Mouse (Mus musculus): ENCODE results near the gene Fam118a.
A peak's percentile ranks its signal among the peaks of the same experiment; 100 is the strongest.
"Not testable (repeated sequence)": the region's sequence is repeated elsewhere in the genome, so short reads cannot be mapped to it uniquely, and the experiment has no call there.

The Fam118a gene

DNA sequence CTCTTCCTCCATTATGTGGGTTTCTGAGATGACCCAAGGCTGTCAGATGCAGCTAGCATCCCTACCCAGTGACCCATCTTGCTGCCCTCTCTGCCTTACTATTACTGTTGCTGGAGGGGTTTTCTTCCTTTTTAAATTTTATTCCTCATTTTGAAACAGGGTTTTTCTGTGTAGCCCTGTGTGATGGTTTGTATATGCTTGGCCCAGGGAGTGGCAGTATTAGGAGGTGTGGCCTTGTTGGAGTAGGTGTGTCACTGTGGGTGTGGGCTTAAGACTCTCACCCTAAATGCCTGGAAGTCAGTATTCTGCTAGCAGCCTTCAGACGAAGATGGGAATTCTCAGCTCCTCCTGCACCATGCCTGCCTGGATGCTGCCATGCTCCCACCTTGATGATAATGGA is at the start of gene Fam118a:
Gene Fam118a, plus strand, starts transcription at position 301 of the 400 bp plus-strand sequence.
- not testable (repeated sequence) for DNase-seq

DNA sequence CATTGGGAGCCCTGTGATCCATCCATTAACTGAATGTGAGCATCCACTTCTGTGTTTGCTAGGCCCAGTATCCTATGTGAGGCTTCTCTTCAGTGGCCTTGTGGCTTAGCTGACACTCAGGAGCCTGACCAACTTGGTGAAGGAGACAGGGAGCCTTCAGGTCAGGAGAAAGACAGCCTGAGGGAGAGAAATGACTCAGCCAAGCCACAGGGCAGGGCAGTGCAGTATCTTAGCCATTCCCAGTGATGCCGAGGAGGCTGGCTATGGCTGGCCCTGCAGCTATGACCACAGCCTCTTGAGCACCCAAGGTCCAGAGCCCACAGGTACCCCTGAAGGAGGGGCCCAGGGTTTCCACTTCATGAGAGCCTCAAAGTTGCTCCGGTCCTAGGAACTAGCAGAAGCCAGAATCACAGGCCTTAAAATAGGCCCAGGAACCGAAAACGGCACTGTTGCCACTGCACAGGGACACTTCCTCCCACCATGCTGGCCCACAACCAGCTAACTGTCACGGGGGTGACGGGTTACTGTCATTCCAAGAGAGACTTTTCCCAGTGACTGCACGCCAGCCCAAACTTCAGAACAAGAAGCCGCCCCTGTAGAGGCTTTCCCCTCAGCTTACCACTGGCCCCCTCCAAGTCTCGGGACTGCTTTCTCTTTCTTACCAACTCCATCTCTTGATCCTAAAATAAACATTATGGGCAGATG is 47.0 kb upstream of the Fam118a start:
- peak in 1 of 2 experiments; percentile 38 for DNase-seq

DNA sequence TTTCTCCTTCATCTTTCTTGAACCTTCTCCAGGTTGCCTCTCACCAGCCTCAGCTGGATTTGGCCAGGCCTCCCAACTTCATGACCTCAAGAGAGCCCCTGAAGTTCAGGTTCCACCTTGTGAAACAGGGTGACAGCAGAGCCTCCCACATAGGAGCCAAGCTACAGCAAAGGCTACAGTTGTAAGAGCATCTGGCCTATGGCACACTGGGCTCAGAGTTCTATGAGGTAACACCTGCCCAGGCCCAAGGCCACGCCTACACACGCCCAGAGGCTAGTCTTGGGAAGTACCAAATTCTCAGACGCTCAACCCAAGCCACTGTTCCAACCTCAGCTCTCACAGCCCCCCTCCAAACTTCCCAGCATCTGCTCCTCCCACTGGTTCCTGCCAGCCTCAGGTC is 45.9 kb upstream of the Fam118a start:
- no peak for DNase-seq

DNA sequence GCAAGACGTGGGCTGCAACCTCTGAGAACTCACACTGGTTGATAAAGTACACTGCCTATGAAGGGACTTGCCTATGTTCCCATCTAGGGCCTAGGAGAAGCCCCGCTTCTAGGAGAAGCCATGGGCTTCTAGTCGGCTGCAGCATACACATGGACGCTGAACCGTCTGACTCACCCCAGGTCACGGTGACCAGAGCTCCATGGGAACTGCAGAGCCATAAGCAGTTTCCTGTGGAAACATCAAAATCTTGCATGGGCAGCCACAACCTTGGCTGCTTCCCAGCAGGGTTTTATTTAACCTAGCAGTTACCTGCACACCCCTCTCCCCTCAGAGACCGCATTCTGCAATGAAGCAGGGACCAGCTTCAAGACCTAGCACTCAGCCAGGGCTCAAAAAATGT is 45.0 kb upstream of the Fam118a start:
- DNase-seq: no peak

DNA sequence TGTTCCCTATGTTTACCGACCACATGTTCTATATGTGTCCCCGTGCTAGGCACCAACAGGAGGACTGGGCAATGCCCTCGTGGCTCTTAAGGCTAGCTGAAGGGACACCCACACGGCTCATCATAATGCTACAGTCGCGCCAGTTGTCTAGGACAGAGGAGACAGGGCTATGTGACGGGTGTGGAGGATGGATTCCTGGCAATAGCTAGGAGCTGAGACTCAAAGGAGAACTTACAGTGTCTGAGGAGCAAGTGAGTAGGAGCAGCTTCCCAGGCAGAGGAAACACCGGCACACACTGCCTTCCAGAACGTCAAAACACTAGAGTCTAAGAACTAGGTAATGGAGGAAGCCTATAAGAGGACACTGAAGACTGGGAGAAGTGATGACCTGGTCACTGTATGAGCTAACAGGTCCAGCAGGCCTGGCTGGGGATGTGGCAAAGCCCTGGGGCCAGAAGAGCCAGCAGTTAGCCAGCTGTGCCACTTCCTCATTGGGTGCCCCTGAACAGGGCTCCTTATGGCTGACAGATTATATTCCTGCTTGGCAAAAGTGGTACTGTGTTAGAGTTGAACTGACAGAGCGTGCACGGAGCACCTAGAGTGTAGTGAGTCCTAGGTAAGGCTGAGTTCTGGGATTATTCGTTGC is 43.1 kb upstream of the Fam118a start:
- DNase-seq: no peak

DNA sequence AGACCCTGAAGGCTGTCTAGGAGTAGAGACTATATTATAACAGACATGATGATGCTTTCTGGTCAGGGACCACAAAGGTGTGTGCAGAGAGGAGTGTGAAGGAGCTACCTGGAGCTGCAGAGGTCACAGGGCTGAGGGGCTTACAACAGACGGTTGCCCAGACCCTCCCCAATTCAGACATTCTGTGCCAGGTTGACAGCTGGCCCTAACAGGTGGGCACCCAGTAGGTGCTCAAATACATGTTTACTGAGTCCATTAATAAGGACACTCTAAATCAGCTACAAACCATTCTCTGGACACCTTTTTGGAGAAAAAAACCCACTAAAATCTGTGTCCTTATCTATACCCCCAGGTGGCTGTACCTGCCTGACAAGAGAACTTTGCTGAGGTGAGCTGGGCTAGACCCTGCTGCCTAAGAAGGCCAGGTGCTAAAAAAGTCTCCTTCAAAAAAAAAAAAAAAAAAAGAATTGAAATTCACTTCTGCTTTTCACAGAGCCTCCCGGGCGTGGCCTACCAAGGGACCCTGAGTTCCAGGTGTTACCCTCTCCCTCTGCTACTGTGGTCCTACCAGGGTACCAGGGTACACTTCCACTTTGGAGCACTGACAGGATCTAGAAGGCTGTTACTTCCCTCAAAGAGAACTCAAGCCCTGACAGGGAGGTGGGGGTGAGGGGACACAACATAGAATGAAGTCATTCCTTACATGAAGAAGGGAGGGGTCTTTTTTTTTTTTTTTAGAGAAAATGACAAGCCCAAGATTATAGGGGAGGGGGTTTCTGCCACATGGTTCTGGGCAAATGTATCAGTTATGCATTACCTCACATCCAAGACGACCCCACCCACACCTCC is 42.4 kb upstream of the Fam118a start:
- no peak for DNase-seq

GRCm38 (mm10) chr15:84987020-84987815 is 41.5 kb upstream of the Fam118a start:
- DNase-seq: peak; percentile 33 to 63

DNA sequence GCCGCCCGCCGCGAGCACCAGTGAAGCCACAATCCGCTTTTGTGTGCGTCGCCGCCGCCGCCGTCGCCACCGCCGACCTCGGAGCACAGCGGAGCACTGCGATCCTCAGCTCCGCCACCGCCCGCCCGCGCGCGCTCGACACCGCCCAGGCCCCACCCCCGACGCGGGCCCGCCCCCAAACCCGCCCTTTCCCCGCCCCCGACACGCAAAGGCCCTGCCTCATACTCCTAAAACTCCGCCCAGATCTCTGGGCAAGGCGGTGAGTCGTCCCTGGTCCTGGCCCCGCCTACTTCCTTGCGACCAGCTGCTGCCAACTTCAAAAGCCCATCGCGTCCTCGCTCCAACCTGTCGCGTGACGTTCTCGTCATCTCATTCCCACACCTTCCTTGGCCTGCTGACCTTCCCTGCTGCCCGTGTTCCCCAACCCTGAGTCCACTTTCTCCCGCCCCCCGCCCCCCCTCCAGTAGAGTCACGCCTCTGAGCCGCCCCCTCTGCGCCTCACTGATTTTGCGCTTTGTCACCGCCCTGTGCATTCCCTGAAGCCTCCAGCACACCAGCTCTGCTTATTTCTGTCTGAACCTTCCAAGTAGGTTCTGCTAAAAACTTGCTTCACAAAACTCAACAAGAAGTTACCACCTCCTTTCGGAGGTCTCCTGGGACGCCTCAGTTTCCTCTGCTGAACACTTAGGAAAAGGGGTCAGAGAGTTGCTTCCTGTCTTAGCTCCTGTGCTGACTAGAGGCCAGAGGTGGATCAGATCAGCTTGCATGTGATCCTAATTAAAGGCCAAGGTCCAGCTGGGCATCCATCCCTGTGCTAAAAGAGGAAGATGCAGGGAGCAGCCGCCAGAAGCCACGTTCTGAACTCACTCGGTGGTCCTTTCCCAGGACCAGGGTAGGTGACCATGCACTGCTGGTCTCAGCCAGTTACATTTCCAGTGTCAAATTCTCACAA is 40.6 kb upstream of the Fam118a start, which contains the start of gene 5031439G07Rik:
Gene 5031439G07Rik, minus strand, starts transcription at position 678 of the 952 bp plus-strand sequence.
- peak; percentile 97 for DNase-seq

GRCm38 (mm10) chr15:84989098-84989497 is 39.6 kb upstream of the Fam118a start:
- no peak for DNase-seq

DNA sequence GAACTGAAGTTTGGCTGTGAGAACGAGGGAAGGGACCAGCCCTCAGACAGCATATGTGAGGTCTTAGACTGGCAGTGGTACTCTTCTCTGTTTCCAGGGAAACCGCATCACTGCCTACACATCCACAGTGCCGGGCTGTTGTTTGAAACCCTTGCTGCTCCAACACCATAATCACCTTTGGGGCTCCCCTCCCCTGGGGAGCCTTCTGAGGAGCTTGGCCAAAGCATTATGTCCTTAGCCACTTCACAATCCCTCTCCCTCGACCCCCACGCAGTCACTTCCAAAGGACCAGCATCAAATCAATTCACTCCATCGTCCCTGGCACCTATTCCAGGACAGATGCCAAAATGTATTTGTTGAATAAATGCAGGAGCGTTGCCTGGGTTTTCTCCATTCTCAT is 39.0 kb upstream of the Fam118a start:
- no peak for DNase-seq

- no peak for DNase-seq
These were observed 34.2 kb upstream of the Fam118a start for GRCm38 (mm10) chr15:84994498-84994897.

GRCm38 (mm10) chr15:84995041-84995440 is 33.7 kb upstream of the Fam118a start:
- no peak for DNase-seq

DNA sequence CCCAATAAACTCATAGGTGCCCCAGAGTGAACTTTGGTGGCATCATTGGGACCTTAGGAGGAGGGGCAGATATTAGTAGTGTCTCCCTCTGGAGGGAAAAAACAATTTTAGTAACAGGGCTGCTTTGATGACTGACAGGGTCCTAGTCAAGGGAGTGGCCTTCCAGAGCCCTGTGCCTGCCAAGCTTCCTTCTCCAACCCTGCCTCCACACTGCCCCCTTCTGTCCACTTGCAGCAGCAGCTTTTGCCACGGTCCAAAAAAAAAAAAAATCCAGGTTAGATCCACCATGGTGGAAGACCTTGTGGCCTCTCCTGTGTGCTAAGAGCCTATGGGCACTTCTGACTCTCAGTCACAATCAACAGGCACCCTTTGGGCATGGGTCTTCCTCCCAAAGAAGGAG is 32.8 kb upstream of the Fam118a start:
- DNase-seq: peak; percentile 67 to 87

DNA sequence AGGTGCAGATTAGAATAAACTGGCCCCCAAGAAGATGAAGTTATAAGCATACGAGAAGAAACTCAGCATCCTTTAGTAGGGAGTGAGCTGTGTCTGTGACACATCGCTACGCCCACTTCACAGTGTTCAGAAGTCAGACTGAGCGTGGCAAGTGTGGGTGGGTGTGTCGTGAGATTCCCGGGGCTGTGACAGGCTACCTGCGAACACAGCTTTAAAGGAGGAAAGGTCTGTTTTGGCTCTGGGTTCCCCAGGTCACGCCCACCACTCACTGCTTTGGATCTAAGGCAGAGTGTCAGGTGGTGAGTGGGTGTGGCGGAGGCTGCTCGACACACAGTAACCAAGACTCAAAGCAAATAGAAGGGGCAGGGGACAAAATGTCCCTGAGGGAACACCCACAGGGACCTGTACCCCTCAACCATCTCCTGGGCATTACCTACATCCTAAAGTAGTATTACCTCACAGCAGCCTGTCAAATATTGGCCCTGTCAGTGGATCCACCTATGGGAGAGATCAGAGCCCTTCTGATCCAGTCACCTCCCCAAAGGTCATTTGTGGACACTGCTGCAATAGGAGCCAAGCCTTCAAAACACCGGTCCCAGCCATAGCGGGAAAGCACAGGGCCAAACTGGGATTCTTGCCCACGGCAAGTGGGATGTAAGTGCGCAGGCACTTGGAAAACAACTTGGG is 30.8 kb upstream of the Fam118a start:
- no peak for DNase-seq

GRCm38 (mm10) chr15:84999911-85000310 is 28.8 kb upstream of the Fam118a start:
- DNase-seq: no peak

GRCm38 (mm10) chr15:85000984-85001982 is 27.5 kb upstream of the Fam118a start:
- peak; percentile 77 to 91 for DNase-seq

- DNase-seq: no peak
These were observed 19.1 kb upstream of the Fam118a start for GRCm38 (mm10) chr15:85009666-85010065.

- no peak for DNase-seq
These were observed 16.7 kb upstream of the Fam118a start for GRCm38 (mm10) chr15:85011895-85012661.

GRCm38 (mm10) chr15:85012662-85013054 is 16.1 kb upstream of the Fam118a start:
- peak; percentile 63 for DNase-seq

Measured in kidney, postnatal 36 days (tissue).